Mouse (Mus musculus) monocyte, adult 2 months (primary cell): ENCODE measurements around the gene Kif1bp.
"Not testable (repeated sequence)": the region's sequence is repeated elsewhere in the genome, so short reads cannot be mapped to it uniquely, and the experiment has no call there.

Experiments
- DNase-seq, 2 experiments: peaks; one replicate each; pipeline ENCODE4 v3.0.0; 2022; ENCODE audit warnings: low spot score in 2 of 2, low read depth in 1 of 2

The Kif1bp gene

DNA sequence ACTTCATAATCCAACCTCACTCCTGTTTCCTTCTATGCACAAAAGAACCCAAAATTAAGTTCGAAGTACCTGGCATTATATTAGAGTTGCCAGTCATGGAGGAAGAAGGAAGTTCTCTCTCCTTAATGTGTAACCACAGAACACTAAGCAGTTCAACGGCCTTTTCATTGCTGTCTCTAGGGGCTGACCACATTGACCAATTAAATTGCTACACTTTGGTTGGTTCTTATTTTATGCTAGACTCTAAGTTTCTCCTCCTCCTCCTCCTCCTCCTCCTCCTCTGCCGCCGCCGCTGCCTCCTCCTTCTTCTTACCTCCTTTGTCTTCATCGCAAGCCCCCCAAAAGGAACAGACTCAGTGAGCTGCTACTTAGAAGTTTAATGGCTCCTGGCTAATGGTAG, 66.7 kb downstream of the Kif1bp start:
- DNase-seq, result no peak

DNA sequence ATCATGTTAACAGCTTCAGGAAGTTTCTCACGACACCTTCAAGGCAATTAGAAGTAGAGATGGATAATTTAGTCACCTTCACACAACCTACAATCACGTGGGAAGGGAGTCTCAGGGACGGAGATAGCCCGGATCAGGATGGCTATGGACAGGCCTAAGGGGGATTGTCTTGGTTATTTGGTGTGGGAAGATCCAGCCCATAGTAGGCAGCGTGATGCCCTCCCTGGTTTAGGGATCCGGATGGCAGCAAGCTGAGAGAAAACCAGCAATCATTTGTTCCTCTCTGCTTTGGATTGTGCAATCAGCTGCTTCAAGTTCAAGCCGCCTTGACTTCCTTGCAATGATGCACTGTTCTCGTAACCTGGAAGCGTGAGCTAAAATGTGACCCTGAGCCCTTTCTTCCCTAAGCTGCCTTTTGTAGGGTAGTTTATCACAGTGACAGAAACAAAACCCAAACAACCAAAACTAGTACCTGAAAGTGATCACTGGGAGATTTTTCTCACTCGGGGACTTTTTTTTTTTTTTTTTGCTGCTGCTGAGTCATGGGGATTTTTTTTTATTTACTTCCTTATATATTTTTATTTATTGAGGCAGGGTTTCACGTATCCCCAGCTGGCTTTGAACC, 69.1 kb downstream of the Kif1bp start:
- DNase-seq, result peak in 1 of 2 experiments; percentile 70

- no peak for DNase-seq
Observed at GRCm38 (mm10) chr10:62508459-62508858, 69.8 kb downstream of the Kif1bp start.

GRCm38 (mm10) chr10:62507591-62508308, 70.5 kb downstream of the Kif1bp start:
- peak in 1 of 2 experiments; percentile 88 for DNase-seq

GRCm38 (mm10) chr10:62507071-62507470, 71.2 kb downstream of the Kif1bp start:
- DNase-seq, result no peak

DNA sequence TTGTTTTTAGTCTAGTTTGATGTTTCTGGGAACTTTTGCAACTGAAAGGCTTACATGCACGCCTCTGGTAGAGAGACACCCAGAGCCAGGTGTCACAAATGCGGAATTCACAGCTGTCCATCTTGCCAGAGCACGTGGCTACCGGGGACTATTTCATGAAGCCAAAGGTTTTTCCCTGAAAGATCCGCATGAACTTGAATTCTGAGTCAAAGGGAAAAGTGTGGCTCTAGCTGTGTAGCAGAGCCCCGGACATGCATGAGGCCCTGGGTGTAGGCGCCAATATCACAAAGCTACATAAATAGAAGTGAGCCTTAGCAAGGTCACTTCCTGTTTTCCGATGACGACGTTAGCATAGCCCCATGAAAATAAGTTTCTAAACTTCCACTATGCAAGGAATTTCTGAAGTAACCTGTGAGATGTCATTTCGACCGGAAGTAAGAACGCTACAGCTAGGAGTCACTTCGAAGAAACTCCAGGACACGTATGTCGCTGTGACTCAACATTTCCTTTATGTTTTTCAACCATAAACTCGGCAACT, 72.2 kb downstream of the Kif1bp start:
- DNase-seq, result peak in 1 of 2 experiments; percentile 59

- DNase-seq, result no peak
Observed at GRCm38 (mm10) chr10:62505224-62505983, 72.9 kb downstream of the Kif1bp start.

DNA sequence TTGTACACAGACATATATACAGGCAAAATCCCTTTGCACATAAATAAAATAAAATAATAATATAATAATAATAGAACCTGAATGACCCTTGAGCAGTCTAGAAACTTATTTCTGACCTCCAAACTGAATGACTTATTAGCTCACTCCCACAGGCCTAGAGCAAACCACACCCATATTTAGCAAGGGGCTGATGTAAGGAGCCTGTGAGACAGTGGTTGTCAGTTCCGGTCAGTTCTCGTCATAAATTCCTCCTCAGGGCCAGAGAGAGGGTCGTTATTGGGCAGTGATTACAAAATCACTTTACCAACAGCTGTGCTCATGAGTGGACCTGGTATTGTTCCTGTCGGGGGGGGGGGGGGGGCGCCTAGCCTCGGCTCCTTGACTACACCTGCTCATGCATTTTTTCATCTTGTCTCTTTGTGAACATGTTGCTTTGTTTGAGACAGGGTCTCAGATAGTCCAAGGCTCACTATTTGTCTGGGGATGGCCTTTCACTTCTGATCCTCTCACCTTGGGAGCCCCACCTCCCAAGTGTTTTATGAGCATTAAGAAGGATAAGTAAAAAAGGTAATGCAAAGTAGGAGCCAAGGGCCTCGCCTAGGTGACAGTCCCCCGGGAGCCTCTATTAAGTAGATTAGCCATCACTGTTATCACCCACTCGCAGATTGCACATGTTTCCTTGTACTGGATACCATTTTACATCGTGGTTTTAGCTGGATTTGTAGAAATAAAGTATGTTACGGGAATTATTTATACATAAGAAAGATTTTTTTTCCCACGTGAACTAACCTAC, 74.2 kb downstream of the Kif1bp start:
- DNase-seq, result no peak

- no peak for DNase-seq
Observed at GRCm38 (mm10) chr10:62503353-62503752, 74.9 kb downstream of the Kif1bp start.

DNA sequence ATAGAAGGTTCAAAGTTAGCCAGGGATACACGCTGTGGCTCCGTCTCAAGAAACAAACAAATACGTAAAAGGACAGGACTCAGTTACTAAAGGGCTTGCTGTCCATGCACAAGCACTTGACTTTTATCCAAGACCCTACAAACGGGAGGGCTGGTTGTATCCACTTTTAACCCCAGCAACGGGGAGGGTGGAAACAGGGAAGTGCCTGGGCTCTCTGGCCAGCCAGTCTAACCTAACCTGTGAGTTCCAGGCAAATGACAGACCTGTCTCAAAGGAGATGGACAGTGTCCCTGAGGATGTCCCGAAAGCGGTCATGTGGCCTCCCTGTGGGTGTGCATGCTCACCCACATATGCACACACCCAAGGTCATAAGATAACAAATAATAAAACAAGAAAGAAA, 76.3 kb downstream of the Kif1bp start:
- no peak for DNase-seq

- DNase-seq, result no peak
Observed at GRCm38 (mm10) chr10:62500916-62501615, 77.2 kb downstream of the Kif1bp start.

DNA sequence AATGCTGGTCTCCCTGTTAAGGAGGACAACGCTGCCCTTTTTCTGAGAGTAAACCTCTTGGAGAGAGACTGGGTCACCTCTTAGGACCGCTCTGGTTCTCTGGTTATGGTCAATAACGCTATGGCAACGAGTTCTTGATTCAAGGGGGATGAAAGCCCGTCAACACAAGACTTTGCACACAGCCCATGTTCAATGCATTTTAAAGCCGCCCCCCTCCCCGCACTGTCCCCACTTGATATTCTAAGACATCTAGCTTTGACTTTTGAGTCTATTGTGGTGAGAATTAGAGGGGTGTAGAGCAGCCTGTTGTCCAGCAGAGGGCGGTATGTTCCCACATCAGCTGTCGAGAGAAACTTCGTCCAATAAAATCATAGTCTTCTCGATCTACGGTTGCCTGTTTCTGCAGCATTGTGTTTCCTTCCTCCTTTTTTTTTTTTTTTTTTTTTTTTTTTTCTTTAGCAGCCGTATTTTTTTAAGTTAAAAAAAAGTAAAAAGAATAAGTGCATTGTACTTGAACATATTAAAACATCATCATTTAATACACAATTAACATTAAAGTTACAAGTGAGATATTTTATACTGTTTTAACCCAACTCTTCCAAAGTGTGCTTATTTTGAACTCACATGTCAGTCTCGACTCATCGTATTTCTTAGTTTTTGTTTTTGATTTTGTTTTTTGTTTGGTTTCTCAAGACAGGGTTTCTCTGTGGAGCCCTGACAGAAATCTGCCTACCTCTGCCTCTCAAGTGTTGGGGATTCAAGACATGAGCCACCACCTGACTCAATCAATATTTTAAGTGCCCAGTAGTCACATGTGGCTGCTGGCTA, 78.0 kb downstream of the Kif1bp start:
- DNase-seq, result no peak

DNA sequence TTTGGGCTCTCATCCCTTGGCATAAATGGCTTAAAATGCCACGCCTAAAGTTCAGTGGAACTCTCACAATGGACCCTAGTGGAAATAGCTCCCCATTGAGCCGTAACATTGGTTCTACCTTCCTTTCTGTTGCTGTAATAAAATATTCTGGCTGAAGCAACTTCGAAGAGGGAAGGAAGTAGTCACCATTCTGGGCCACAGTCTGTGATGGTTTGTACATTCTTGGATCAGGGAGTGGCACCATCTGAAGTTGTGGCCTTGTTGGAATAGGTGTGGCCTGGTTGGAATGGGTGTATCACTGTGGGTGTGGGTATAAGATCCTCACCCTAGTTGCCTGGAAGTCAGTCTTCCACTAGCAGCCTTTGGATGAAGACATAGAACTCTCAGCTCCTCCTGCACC, 86.6 kb downstream of the Kif1bp start:
- DNase-seq, result not testable (repeated sequence)
